Mouse (Mus musculus): ENCODE measurements around the gene Cyp1a2.

- TF ChIP-seq POLR2A (IDR thresholded peaks at IDR 0.05; ENCODE audit: insufficient read length, low read depth) (no peak), REST (IDR thresholded peaks at IDR 0.05; ENCODE audit: insufficient read depth, insufficient read length) (no peak), TCF12 (IDR thresholded peaks at IDR 0.05; ENCODE audit: insufficient read depth, poor library complexity, severe bottlenecking) (no peak), MYOD1 (IDR thresholded peaks at IDR 0.05; ENCODE audit: control insufficient read depth in 1 of 3, insufficient read length in 2 of 3, low read depth in 2 of 3) (no peak), POLR2AphosphoS2 (IDR thresholded peaks at IDR 0.05; ENCODE audit: insufficient read length, low read depth) (no peak)
Observed at GRCm38 (mm10) chr9:57638651-57639459, 44.6 kb downstream of the Cyp1a2 start.
